Mouse (Mus musculus) lung, embryonic 16.5 days (tissue): ENCODE measurements around the gene Plekhj1. TPM values are rescaled to one million over a fixed set of nuclear protein-coding genes. Genes with fewer than 3 reads are reported as not detected.
"Not testable (repeated sequence)": the region's sequence is repeated elsewhere in the genome, so short reads cannot be mapped to it uniquely, and the experiment has no call there.

Experiments used
- ATAC-seq: fragments of 200-750 bp; cut with Nextera tagmentation; 2 replicates; pipeline ENCODE4 v1.8.0; 2017; ENCODE audit warnings: low read depth, mild to moderate bottlenecking, moderate library complexity
- H3K27ac ChIP-seq: fragments of 300-500 bp; sonication (generic); 2 replicates; pipeline ENCODE4 v1.5.1; 2014; ENCODE audit warnings: mild to moderate bottlenecking, control low read depth, low read length
- H3K27me3 ChIP-seq: fragments of 300-500 bp; sonication (generic); 2 replicates; pipeline ENCODE4 v1.6.1; 2014; ENCODE audit warnings: low read depth, low read length, mixed read lengths; ENCODE audit not compliant: control insufficient read depth, insufficient read depth
- H3K36me3 ChIP-seq: fragments of 300-500 bp; sonication (generic); 2 replicates; pipeline ENCODE4 v1.6.1; 2014; ENCODE audit warnings: low read length; ENCODE audit not compliant: control insufficient read depth, insufficient read depth
- H3K4me1 ChIP-seq: fragments of 300-500 bp; sonication (generic); replicated peaks from 2 replicates; pipeline ENCODE4 v1.6.1; 2014; ENCODE audit warnings: low read length, mixed read lengths; ENCODE audit not compliant: control insufficient read depth, insufficient read depth
- H3K4me2 ChIP-seq: fragments of 300-500 bp; sonication (generic); 2 replicates; pipeline ENCODE4 v1.6.1; 2014; ENCODE audit warnings: low read depth, low read length, control low read depth
- H3K4me3 ChIP-seq: fragments of 300-500 bp; sonication (generic); 2 replicates; pipeline ENCODE4 v1.5.1; 2014; ENCODE audit warnings: mild to moderate bottlenecking, low read length, control low read depth
- H3K9ac ChIP-seq: fragments of 300-500 bp; sonication (generic); 2 replicates; pipeline ENCODE4 v1.6.1; 2014; ENCODE audit warnings: low read length, control low read depth
- H3K9me3 ChIP-seq: fragments of 300-500 bp; sonication (generic); 2 replicates; pipeline ENCODE4 v1.6.1; 2016; ENCODE audit warnings: low read length; ENCODE audit not compliant: control insufficient read depth
- whole genome bisulfite sequencing: fragments of 180-500 bp; shearing (Covaris S2); extraction: QIAGEN DNeasy Blood & Tissue Kit; methylation state at CpG from one replicate; pipeline ENCODE4 v1.1.7; 2014; 5-methylcytosine and 5-hydroxymethylcytosine counted together
- polyA plus RNA-seq: library from polyadenylated mRNA; unstranded; fragments of >200 nt; fragmentation: Nextera tagmentation; extraction: Ambion mirVana; gene quantifications from 2 replicates; pipeline ENCODE4 v1.2.1, GENCODE M21; 2015

The Plekhj1 gene
- polyA plus RNA-seq, 1 experiment from 2014 or later, result 100 TPM

DNA sequence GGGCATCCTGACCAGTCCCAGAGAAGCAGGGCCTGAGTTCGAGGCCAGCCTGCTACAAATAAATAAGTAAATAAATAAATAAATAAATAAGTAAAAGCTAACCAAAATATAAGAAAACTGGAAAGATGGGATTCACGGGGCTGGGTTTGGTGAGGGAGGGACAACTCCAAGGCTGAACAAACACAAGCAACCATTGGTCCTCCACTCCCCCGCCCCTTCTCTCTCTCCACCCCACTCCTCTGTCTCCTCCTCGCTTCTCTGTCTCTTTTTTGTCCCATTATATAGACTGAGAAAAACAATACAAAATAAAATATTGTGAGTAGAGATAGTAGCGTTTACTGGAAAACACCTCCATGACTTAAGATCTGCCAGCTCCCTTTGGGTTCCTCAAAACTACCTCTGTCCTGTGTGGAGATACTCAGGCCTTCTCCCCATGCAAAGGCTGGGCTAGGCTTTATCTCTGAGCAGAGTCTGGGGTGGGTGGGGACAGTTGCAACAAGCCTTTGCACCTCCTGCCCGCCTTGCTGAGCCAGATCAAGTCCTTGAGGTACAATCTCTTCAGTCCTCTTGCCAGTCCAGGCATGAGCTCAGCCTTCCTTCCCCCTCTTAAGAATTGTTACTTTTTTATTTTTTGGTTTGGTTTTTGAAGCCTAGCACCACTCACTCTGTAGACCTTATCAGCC lies 20.3 kb upstream of the Plekhj1 start:
- Histone ChIP-seq H3K36me3 (no peaks in the 10 kb centered on the region), H3K9ac (no peak overlapping the region), H3K27me3 (no peaks in the 10 kb centered on the region), H3K4me1 (no peaks in the 10 kb centered on the region), H3K4me3 (no peak overlapping the region), H3K9me3 (no peaks in the 10 kb centered on the region), H3K27ac (no peak overlapping the region), H3K4me2 (no peak overlapping the region)
- WGBS, result 42% methylated on average over 6 of the region's 6 CpGs
- ATAC-seq, result no peak

DNA sequence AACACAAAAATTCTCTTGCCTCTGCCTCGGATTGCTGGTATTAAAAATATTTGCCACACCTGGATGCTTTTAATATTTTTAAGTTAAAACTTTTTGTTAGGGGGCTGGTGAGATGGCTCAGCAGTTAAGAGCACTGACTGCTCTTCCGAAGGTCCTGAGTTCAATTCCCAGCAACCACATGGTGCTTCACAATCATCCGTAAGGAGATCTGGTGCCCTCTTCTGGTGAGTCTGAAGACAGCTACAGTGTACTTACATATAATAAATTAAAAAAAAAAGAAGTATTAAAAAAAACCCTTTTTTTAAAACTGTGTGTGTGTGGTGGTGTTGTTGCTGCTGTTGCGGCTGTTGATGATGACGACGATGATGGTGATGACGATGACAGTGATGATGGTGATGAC lies 19.5 kb upstream of the Plekhj1 start:
- H3K27ac ChIP-seq, H3K36me3 ChIP-seq, H3K27me3 ChIP-seq, ATAC-seq, H3K9ac ChIP-seq, H3K4me2 ChIP-seq, H3K4me3 ChIP-seq, H3K9me3 ChIP-seq, H3K4me1 ChIP-seq: not testable (repeated sequence)
- WGBS, result 82% methylated on average over 7 of the region's 7 CpGs

DNA sequence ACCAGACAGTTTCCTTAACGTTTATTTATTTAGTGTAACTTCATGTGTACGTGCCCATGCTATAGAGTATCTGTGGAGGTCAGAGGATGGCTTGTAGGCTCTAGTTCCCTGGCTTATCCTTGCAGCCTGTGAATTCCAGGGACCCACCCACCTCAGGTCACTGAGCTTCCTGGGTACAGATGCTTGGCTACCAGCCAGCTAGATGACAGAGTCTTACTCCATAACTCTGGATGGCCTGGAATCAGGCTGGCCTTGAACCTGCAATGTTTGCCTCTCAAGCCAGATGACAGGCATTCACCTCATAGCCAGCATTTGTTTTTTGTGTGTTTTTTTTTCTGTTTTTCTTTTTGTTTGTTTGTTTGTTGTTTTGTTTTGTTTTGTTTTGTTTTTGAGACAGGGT lies 18.7 kb upstream of the Plekhj1 start:
- WGBS, result 30% methylated on average over 2 of the region's 2 CpGs

DNA sequence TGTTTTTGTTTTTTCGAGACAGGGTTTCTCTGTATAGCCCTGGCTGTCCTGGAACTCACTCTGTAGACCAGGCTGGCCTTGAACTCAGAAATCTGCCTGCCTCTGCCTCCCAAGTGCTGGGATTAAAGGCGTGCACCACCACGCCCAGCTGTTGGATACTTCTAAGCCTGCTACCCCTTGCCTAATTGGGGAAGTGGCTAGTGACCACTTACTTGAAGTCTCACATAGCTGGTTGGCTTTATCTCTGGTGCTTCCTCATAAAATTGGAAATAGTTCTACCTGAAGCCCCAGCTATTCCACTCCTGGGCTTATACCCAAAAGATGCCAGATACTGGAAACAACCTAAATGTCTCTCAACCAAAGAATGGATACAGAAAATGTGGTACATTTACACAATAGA lies 17.9 kb upstream of the Plekhj1 start:
- not testable (repeated sequence) for H3K4me1 ChIP-seq, ATAC-seq

More for the DNA sequence above, 18.7 kb upstream of the Plekhj1 start:
- no peaks in the 10 kb centered on the region for H3K9me3 ChIP-seq
- H3K27ac ChIP-seq, result no peak overlapping the region
- no peak for ATAC-seq
- H3K27me3 ChIP-seq, result no peaks in the 10 kb centered on the region
- no peak overlapping the region for H3K4me2 ChIP-seq
- no peaks in the 10 kb centered on the region for H3K36me3 ChIP-seq
- H3K4me3 ChIP-seq, result no peak overlapping the region
- H3K4me1 ChIP-seq, result no peaks in the 10 kb centered on the region
- H3K9ac ChIP-seq, result no peak overlapping the region

DNA sequence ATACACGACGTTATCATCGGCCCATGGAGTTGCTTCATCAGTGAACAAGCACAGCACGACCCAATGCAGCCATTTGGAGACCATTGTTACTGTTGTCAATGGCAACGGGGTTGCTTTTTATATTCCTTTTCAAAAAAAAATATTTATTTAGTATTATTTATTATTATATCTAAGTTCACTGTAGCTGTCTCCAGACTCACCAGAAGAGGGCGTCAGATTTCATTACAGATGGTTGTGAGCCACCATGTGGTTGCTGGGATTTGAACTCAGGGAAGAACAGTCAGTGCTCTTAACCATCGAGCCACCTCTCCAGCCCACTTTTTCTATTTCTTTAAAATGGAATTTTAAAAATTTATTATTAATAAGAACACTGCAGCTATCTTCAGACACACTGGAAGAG lies 16.4 kb upstream of the Plekhj1 start:
- Histone ChIP-seq H3K4me3 (no peak overlapping the region), H3K9ac (no peak overlapping the region), H3K4me1 (peaks cover 3% of the 10 kb centered on the region; the same call in 1 of the 2 replicates), H3K36me3 (no peaks in the 10 kb centered on the region), H3K9me3 (no peaks in the 10 kb centered on the region), H3K4me2 (no peak overlapping the region), H3K27me3 (peaks cover 10% of the 10 kb centered on the region), H3K27ac (no peak overlapping the region)
- 63% methylated on average over 7 of the region's 7 CpGs for WGBS
- no peak for ATAC-seq

More for the DNA sequence above, 17.9 kb upstream of the Plekhj1 start:
- 74% methylated on average over 3 of the region's 3 CpGs for WGBS
- H3K27ac ChIP-seq, H3K4me2 ChIP-seq, H3K4me3 ChIP-seq, H3K9ac ChIP-seq, H3K36me3 ChIP-seq, H3K27me3 ChIP-seq, H3K9me3 ChIP-seq: not testable (repeated sequence)

DNA sequence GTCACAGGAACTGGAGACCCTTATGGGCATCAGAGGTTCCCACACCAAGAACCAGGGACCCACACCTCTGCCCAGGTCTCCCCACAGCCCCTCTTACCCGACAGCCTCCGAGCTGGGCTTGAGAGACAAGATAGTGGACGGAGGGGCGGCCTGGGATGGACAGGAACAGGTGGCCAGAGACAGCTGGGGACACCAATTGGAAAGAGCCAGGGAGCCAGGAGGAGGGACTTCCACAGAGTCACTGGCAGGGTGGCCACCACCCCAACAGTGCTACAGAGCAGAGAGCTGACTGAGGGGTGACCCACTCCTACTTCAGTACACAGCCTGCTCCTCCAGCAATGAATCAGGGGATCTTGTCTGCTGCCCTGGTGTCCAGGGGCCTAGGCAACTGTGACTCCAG lies 14.9 kb upstream of the Plekhj1 start, which contains the start of gene Jsrp1:
TSS of gene Jsrp1 (minus strand) at position 133 of the 400 bp plus-strand sequence.
- peaks cover 15% of the 10 kb centered on the region for H3K27me3 ChIP-seq
- peaks cover 12% of the 10 kb centered on the region for H3K4me1 ChIP-seq
- H3K9me3 ChIP-seq, result no peaks in the 10 kb centered on the region
- H3K4me3 ChIP-seq, result no peak within 1 kb of the TSS
- H3K4me2 ChIP-seq, result no peak within 1 kb of the TSS
- H3K36me3 ChIP-seq, result no peaks in the 10 kb centered on the region
- no peak for ATAC-seq
- H3K27ac ChIP-seq, result no peak within 1 kb of the TSS
- H3K9ac ChIP-seq, result no peak within 1 kb of the TSS
- WGBS, result 46% methylated on average over 4 of the region's 4 CpGs

DNA sequence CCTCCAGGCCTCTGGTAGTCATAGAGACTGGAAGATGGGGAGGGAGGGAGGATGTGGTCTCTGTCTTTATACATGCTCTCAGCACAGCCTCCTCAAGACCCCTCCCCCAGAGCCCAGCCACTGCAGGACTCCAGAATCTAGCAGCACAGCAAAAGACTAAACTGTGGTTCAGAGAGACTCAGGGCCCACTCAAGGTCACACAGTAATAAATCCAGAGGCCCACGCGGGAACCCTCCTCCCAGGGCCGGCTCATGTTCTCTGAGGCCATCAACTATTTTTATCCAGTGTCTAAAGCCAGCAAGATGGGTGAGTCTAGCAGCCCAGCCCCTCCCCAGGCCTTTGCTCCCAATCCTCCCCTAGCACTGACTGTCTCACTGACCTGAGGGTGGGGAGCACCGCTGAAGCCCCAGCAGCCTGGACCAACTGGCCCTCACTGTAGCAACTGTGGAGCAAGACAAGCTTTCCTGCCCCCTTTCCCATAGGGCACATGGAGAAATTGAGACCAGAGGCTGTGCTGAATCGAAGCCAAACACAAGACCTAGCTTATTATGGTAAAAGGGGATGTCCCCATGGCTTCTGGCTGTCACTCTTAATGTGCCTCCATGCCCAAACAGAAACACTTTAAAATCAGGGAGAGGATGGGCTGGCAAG lies 14.1 kb upstream of the Plekhj1 start:
- H3K27ac ChIP-seq, result no peak overlapping the region
- 47% methylated on average over 5 of the region's 5 CpGs for WGBS
- no peak overlapping the region for H3K4me3 ChIP-seq
- no peak overlapping the region for H3K4me2 ChIP-seq
- H3K9ac ChIP-seq, result no peak overlapping the region
- H3K36me3 ChIP-seq, result no peaks in the 10 kb centered on the region
- H3K4me1 ChIP-seq, result peaks cover 21% of the 10 kb centered on the region
- H3K27me3 ChIP-seq, result peaks cover 17% of the 10 kb centered on the region
- no peak for ATAC-seq
- H3K9me3 ChIP-seq, result no peaks in the 10 kb centered on the region

DNA sequence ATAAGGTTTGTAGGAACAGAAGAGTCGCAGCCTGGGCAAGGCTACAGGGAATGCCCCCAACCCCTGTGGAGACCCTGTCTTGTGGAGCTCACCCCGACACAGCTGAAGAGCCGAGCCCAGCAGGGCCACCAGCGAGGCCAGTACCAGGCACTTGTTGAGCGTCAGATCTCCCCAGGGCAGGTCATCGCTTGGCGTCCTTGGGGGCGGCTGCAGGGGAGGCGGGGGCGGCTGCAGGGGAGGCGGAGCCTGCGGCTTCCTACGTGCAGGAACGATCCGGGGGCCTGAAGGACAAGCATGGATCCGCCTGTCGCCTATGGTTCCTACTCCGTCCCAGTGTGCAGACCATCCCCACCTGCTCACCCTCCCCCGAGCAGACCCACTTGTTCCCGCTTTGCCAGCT lies 11.7 kb upstream of the Plekhj1 start:
- peaks cover 17% of the 10 kb centered on the region for H3K27me3 ChIP-seq
- WGBS, result 6% methylated on average over 20 of the region's 20 CpGs
- H3K36me3 ChIP-seq, result peaks cover 2% of the 10 kb centered on the region
- peaks cover 30% of the 10 kb centered on the region for H3K4me1 ChIP-seq
- H3K4me3 ChIP-seq, result no peak overlapping the region
- no peak overlapping the region for H3K27ac ChIP-seq
- H3K4me2 ChIP-seq, result peak overlapping the region; percentile 17; the same call in 1 of the 2 replicates
- H3K9ac ChIP-seq, result peak overlapping the region; percentile 15; the same call in 1 of the 2 replicates
- no peaks in the 10 kb centered on the region for H3K9me3 ChIP-seq
- ATAC-seq, result no peak

DNA sequence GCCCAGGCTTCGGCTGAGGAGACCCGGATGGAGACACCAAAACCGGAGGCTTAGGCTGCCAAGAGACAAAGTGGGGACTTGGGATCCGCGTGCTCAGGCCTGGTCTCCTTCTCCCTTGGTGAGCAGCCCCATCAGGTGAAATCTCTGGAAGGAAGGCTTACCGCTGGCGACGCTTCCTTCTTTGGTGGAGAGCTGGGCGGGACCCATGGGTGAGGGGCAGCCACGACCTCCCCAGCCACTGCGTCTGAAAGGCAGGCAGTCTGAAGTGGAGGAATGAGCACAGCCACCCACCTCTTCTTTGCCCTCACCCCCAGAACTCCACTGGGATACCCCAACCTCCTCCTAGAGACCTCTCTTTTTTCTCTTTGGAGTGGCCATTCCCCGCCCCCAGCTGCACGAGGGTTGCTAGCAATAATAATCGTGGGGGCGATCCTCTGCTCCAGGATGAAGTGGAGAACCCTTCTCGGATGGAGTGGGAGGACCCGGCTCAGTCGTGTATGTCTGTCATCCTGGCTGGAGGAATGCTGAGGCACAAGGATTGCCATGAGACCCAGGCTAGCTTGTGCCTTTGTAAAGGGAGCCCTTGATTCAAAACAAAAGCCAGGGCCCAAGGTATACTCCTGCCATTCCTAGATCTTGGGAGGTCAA lies 10.7 kb upstream of the Plekhj1 start:
- peaks cover 30% of the 10 kb centered on the region for H3K4me1 ChIP-seq

More for the DNA sequence above, 10.7 kb upstream of the Plekhj1 start:
- Histone ChIP-seq H3K36me3 (peaks cover 12% of the 10 kb centered on the region), H3K9me3 (no peaks in the 10 kb centered on the region), H3K9ac (peak overlapping the region; percentile 25), H3K27ac (no peak overlapping the region), H3K27me3 (peaks cover 17% of the 10 kb centered on the region), H3K4me3 (peak overlapping the region; percentile 2; the same call in 1 of the 2 replicates), H3K4me2 (peak overlapping the region; percentile 40)
- 10% methylated on average over 18 of the region's 18 CpGs for WGBS
- no peak for ATAC-seq
